Mouse (Mus musculus): ENCODE data around the gene Ap3d1. TPM values are rescaled to one million over a fixed set of nuclear protein-coding genes. Genes with fewer than 3 reads are reported as not detected.

The Ap3d1 gene
- total and polyA plus RNA-seq, 2 experiments from 2014 or later = 87.7 to 176 TPM

- no peak overlapping the region for H3K27ac ChIP-seq (ENCODE audit: low read depth, low read length)
- DNase-seq = no peak
- no peaks in the 10 kb centered on the region for H3K36me3 ChIP-seq (ENCODE audit: insufficient read depth)
- no peak overlapping the region for H3K9ac ChIP-seq
- H3K4me2 ChIP-seq (ENCODE audit: low read depth) = no peak overlapping the region
- H3K9me3 ChIP-seq (ENCODE audit: low read length) = no peaks in the 10 kb centered on the region
- ATAC-seq = no peak
- H3K4me1 ChIP-seq (ENCODE audit: insufficient read depth) = peaks cover 17% of the 10 kb centered on the region
- no peak overlapping the region for H3K4me3 ChIP-seq (ENCODE audit: low read depth, low read length)
- WGBS = 87% methylated on average over 7 of the region's 7 CpGs
- no peak for TF ChIP-seq CTCF (IDR thresholded peaks at IDR 0.05; ENCODE audit: low read depth)
- H3K27me3 ChIP-seq (ENCODE audit: insufficient read depth, low read length) = no peaks in the 10 kb centered on the region
Measured at GRCm38 (mm10) chr10:80758651-80759050, 16.6 kb upstream of the Ap3d1 start.

GRCm38 (mm10) chr10:80757717-80758116, 15.7 kb upstream of the Ap3d1 start:
- ATAC-seq (peak; percentile 42), DNase-seq (peak; percentile 53)
- 34% methylated on average over 5 of the region's 5 CpGs for WGBS
- Histone ChIP-seq H3K27ac (ENCODE audit: low read depth, low read length) (no peak overlapping the region; the same call in 1 of the 2 replicates), H3K9me3 (ENCODE audit: low read length) (no peaks in the 10 kb centered on the region), H3K9ac (no peak overlapping the region), H3K27me3 (ENCODE audit: insufficient read depth, low read length) (no peaks in the 10 kb centered on the region), H3K4me2 (ENCODE audit: low read depth) (peak overlapping the region; percentile 72; the same call in 1 of the 2 replicates), H3K36me3 (ENCODE audit: insufficient read depth) (no peaks in the 10 kb centered on the region), H3K4me3 (ENCODE audit: low read depth, low read length) (no peak overlapping the region), H3K4me1 (ENCODE audit: insufficient read depth) (peaks cover 17% of the 10 kb centered on the region)
- peak; percentile 69 for TF ChIP-seq CTCF (IDR thresholded peaks at IDR 0.05; ENCODE audit: low read depth)

- peak overlapping the region; percentile 70; the same call in 1 of the 2 replicates for H3K4me3 ChIP-seq (ENCODE audit: low read depth, low read length)
- 56% methylated on average over 4 of the region's 4 CpGs for WGBS
- no peak for DNase-seq
- ATAC-seq = no peak
- H3K9me3 ChIP-seq (ENCODE audit: low read length) = no peaks in the 10 kb centered on the region
- H3K9ac ChIP-seq = peak overlapping the region; percentile 84; the same call in 1 of the 2 replicates
- H3K36me3 ChIP-seq (ENCODE audit: insufficient read depth) = no peaks in the 10 kb centered on the region
- H3K27ac ChIP-seq (ENCODE audit: low read depth, low read length) = no peak overlapping the region
- H3K4me2 ChIP-seq (ENCODE audit: low read depth) = peak overlapping the region; percentile 72
- no peak for TF ChIP-seq CTCF (IDR thresholded peaks at IDR 0.05; ENCODE audit: low read depth)
- H3K4me1 ChIP-seq (ENCODE audit: insufficient read depth) = peaks cover 17% of the 10 kb centered on the region
- no peaks in the 10 kb centered on the region for H3K27me3 ChIP-seq (ENCODE audit: insufficient read depth, low read length)
Measured at GRCm38 (mm10) chr10:80756967-80757366, 14.9 kb upstream of the Ap3d1 start.

DNA sequence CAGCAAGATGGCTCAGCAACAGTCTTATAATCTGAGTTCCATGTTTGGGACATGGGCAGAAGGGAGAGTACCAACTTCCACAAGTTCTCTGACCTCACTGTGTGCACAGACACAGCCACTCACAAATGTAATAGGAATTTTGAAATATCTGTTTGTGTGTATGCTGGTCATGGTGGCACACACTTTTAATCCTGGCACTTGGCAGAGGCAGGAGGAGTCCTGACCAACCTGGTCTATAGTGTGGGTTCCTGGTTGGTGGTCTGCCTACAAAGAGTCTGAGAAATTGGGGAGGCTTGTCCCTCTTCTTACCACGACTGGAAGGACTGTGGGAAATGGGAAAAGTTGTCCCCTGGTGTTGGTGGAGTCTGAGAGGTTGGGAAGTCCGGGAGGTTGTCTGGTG, 14.4 kb upstream of the Ap3d1 start:
- Histone ChIP-seq H3K4me1 (ENCODE audit: insufficient read depth) (peaks cover 17% of the 10 kb centered on the region), H3K9ac (peak overlapping the region; percentile 84), H3K4me3 (ENCODE audit: low read depth, low read length) (peak overlapping the region; percentile 70), H3K27ac (ENCODE audit: low read depth, low read length) (no peak overlapping the region), H3K4me2 (ENCODE audit: low read depth) (peak overlapping the region; percentile 72), H3K9me3 (ENCODE audit: low read length) (no peaks in the 10 kb centered on the region), H3K36me3 (ENCODE audit: insufficient read depth) (no peaks in the 10 kb centered on the region), H3K27me3 (ENCODE audit: insufficient read depth, low read length) (no peaks in the 10 kb centered on the region)
- ATAC-seq = no peak
- DNase-seq = no peak
- 52% methylated on average over 2 of the region's 2 CpGs for WGBS
- no peak for TF ChIP-seq CTCF (IDR thresholded peaks at IDR 0.05; ENCODE audit: low read depth)

- H3K36me3 ChIP-seq (ENCODE audit: insufficient read depth) = no peaks in the 10 kb centered on the region
- ATAC-seq = no peak
- TF ChIP-seq CTCF (IDR thresholded peaks at IDR 0.05; ENCODE audit: low read depth) = peak; percentile 11; the same call in 1 of the 2 replicates
- DNase-seq = no peak
- peaks cover 17% of the 10 kb centered on the region for H3K4me1 ChIP-seq (ENCODE audit: insufficient read depth)
- 28% methylated on average over 3 of the region's 3 CpGs for WGBS
- H3K27me3 ChIP-seq (ENCODE audit: insufficient read depth, low read length) = no peaks in the 10 kb centered on the region
- no peaks in the 10 kb centered on the region for H3K9me3 ChIP-seq (ENCODE audit: low read length)
- H3K9ac ChIP-seq = peak overlapping the region; percentile 84
- H3K27ac ChIP-seq (ENCODE audit: low read depth, low read length) = no peak overlapping the region
- H3K4me2 ChIP-seq (ENCODE audit: low read depth) = peak overlapping the region; percentile 72
- peak overlapping the region; percentile 70 for H3K4me3 ChIP-seq (ENCODE audit: low read depth, low read length)
Measured at GRCm38 (mm10) chr10:80756099-80756498, 14.0 kb upstream of the Ap3d1 start.

GRCm38 (mm10) chr10:80755291-80756015, 13.4 kb upstream of the Ap3d1 start:
- peak; percentile 36 for ATAC-seq
- no peaks in the 10 kb centered on the region for H3K36me3 ChIP-seq (ENCODE audit: insufficient read depth)
- H3K27me3 ChIP-seq (ENCODE audit: insufficient read depth, low read length) = no peaks in the 10 kb centered on the region
- H3K4me1 ChIP-seq (ENCODE audit: insufficient read depth) = peaks cover 17% of the 10 kb centered on the region
- no peak for DNase-seq
- H3K9me3 ChIP-seq (ENCODE audit: low read length) = no peaks in the 10 kb centered on the region
- 1% methylated on average over 75 of the region's 75 CpGs for WGBS
- peak overlapping the region; percentile 72 for H3K4me2 ChIP-seq (ENCODE audit: low read depth)
- peak overlapping the region; percentile 89 for H3K27ac ChIP-seq (ENCODE audit: low read depth, low read length)
- TF ChIP-seq CTCF (IDR thresholded peaks at IDR 0.05; ENCODE audit: low read depth) = no peak
- H3K9ac ChIP-seq = peak overlapping the region; percentile 84
- H3K4me3 ChIP-seq (ENCODE audit: low read depth, low read length) = peak overlapping the region; percentile 70

DNA sequence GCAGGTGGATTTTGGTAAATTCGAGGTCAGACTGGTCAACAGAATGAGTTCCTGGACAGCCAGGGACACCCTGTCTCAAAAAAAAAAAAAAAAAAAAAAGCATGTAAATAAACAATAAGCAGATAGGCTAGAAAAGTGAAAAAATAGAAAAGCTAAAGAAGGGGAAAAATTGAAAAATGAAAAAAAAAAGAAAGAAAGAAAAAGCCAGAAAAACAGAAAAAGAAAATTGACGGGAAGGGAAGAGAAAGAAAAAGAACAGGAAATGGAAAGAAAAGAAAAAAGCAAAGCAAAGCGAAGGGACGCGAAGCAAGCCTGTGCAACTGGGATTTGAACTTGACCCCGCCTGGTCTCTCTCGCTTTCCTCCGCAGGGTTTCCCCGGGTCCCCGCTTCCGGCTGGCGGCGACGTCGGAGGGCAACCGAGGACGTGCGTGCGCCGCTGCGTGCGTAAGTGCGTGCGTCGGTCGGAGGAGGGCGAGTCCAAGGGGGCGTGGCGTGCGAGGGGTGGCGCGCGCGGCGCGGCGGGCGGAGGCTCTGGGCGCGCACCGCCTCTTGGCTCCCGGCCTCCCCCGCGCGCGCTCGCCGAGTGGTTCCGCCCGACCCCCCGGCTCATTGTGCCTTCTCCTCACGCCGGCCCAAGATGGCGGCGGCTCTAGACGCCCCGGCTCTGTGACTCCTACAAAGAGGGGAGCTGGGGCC, 12.7 kb upstream of the Ap3d1 start, which contains the start of gene Dot1l:
Gene Dot1l, plus strand, starts transcription at position 613 of the 697 bp plus-strand sequence.
- H3K27me3 ChIP-seq (ENCODE audit: insufficient read depth, low read length) = no peaks in the 10 kb centered on the region
- peak; percentile 95 for ATAC-seq
- H3K4me1 ChIP-seq (ENCODE audit: insufficient read depth) = peaks cover 17% of the 10 kb centered on the region
- H3K27ac ChIP-seq (ENCODE audit: low read depth, low read length) = peak within 1 kb of the TSS; percentile 89
- no peaks in the 10 kb centered on the region for H3K9me3 ChIP-seq (ENCODE audit: low read length)
- H3K4me2 ChIP-seq (ENCODE audit: low read depth) = peak within 1 kb of the TSS; percentile 72
- DNase-seq = peak; percentile 99
- 5% methylated on average over 56 of the region's 57 CpGs for WGBS
- TF ChIP-seq CTCF (IDR thresholded peaks at IDR 0.05; ENCODE audit: low read depth) = no peak
- H3K36me3 ChIP-seq (ENCODE audit: insufficient read depth) = no peaks in the 10 kb centered on the region
- H3K9ac ChIP-seq = peak within 1 kb of the TSS; percentile 84
- peak within 1 kb of the TSS; percentile 70 for H3K4me3 ChIP-seq (ENCODE audit: low read depth, low read length)

Data from forebrain, postnatal 0 days (tissue).